Mouse (Mus musculus): ENCODE results near the gene Aldh4a1.

GRCm38 (mm10) chr4:139583629-139584245 is 38.9 kb upstream of the Aldh4a1 start:
- TF ChIP-seq FLI1 (IDR thresholded peaks at IDR 0.05; ENCODE audit: low read length), result no peak
- TF ChIP-seq GATA1 (IDR thresholded peaks at IDR 0.05; ENCODE audit: borderline replicate concordance, low read length), result no peak

Data from megakaryocyte, embryonic 14.5 days (primary cell).